In genomic region chr2:164073918-164074578, GRCm38 (mm10) we compare ENCODE assay signal across 8 mouse cellular contexts. TPM values are rescaled to one million over a fixed set of nuclear protein-coding genes. Genes with fewer than 3 reads are reported as not detected.
A peak's percentile ranks its signal among the peaks of the same experiment; 100 is the strongest.
DNase-seq lines count a peak whose midpoint lies in the region; ATAC-seq lines count a peak whose summit lies in the region.

No protein-coding gene starts in this region.

- H3K36me3 ChIP-seq in hindbrain, embryonic 12.5 days, result peaks cover 5% of the 10 kb centered on the region; the same call in 1 of the 2 replicates

- no peaks in the 10 kb centered on the region for H3K27me3 ChIP-seq in hindbrain, embryonic 12.5 days

- peak overlapping the region; percentile 67; the same call in 1 of the 2 replicates for H3K27ac ChIP-seq in hindbrain, embryonic 12.5 days

- peak; percentile 97 for DNase-seq in Muller cell, postnatal 12 days (ENCODE audit: inconsistent ontology term)
- DNase-seq in cerebellum, adult 9-11 months, result peak; percentile 97
- peak; percentile 94 to 97 for DNase-seq in frontal cortex, postnatal 10 days (ENCODE audit: low spot score in 2 of 2)
- DNase-seq in layer of hippocampus, postnatal 14 days (ENCODE audit: low spot score in 2 of 2), result peak; percentile 94 to 98
- peak; percentile 99 for DNase-seq in lung, postnatal 14 days
- peak; percentile 84 for DNase-seq in retina, adult 2 months (ENCODE audit: low read depth, low spot score)
- DNase-seq in thymus, postnatal 36 days, result peak; percentile 99

- H3K4me3 ChIP-seq in hindbrain, embryonic 12.5 days, result peak overlapping the region; percentile 89

- ATAC-seq in hindbrain, embryonic 12.5 days (ENCODE audit: low FRiP score), result peak; percentile 80

- H3K9ac ChIP-seq in hindbrain, embryonic 12.5 days, result peak overlapping the region; percentile 90

- H3K4me2 ChIP-seq in hindbrain, embryonic 12.5 days (replicated peaks), result peak overlapping the region; percentile 97

- under 1% methylated on average over 48 of the region's 48 CpGs for WGBS in hindbrain, embryonic 12.5 days

- peaks cover 21% of the 10 kb centered on the region for H3K4me1 ChIP-seq in hindbrain, embryonic 12.5 days

- H3K9me3 ChIP-seq in hindbrain, embryonic 12.5 days (replicated peaks), result no peaks in the 10 kb centered on the region

RNA-seq across cellular contexts. Expression of gene Tomm34, which starts 3.1 kb away (rescaled TPM):
- polyA plus RNA-seq in hindbrain, embryonic 12.5 days (2016; fragmentation: Nextera tagmentation; extraction: Ambion mirVana), result 47.0 and 47.8 TPM in 2 replicates
- total RNA-seq in layer of hippocampus, postnatal 14 days (2021), result 10 to 100 TPM; 55.3 to 58.4 TPM

RNA-seq across cellular contexts. Expression of gene Stk4, which starts 3.9 kb away (rescaled TPM):
- polyA plus RNA-seq in hindbrain, embryonic 12.5 days (2016; fragmentation: Nextera tagmentation; extraction: Ambion mirVana), result 32.0 and 34.5 TPM in 2 replicates
- total RNA-seq in layer of hippocampus, postnatal 14 days (2021), result 10 to 100 TPM; 41.5 to 43.0 TPM

RNA-seq across cellular contexts. Expression of gene Pabpc1l, which starts 48.8 kb away (rescaled TPM):
- 2.3 and 2.9 TPM in 2 replicates for polyA plus RNA-seq in hindbrain, embryonic 12.5 days (2016; fragmentation: Nextera tagmentation; extraction: Ambion mirVana)
- 1 to 10 TPM in 1 of 2 experiments, under 1 TPM in 1; 0.69 to 1.7 TPM for total RNA-seq in layer of hippocampus, postnatal 14 days (2021)

Comparison
In these comparisons a context has a peak if more than half of its experiments do, and no peak if none do; other contexts are left out.
1. Peak in every context shown above with its lines: DNase-seq, ATAC-seq, H3K4me3 ChIP-seq and H3K27ac ChIP-seq.